Mouse (Mus musculus) spleen, adult 18-20 months (tissue): ENCODE measurements around the gene Scn11a.

Experiments used
- DNase-seq, 2 experiments: peaks; one replicate each; pipeline ENCODE4 v3.0.0; 2022; ENCODE audit warnings: mixed read lengths in 2 of 2

Scn11a gene

GRCm38 (mm10) chr9:119795254-119795912 is 29.9 kb downstream of the Scn11a start:
- DNase-seq = no peak

- no peak for DNase-seq
Observed at GRCm38 (mm10) chr9:119794470-119794869, 30.8 kb downstream of the Scn11a start.

- DNase-seq = no peak
Observed at GRCm38 (mm10) chr9:119792505-119792904, 32.8 kb downstream of the Scn11a start.

GRCm38 (mm10) chr9:119780901-119781300 is 44.4 kb downstream of the Scn11a start:
- DNase-seq = no peak

DNA sequence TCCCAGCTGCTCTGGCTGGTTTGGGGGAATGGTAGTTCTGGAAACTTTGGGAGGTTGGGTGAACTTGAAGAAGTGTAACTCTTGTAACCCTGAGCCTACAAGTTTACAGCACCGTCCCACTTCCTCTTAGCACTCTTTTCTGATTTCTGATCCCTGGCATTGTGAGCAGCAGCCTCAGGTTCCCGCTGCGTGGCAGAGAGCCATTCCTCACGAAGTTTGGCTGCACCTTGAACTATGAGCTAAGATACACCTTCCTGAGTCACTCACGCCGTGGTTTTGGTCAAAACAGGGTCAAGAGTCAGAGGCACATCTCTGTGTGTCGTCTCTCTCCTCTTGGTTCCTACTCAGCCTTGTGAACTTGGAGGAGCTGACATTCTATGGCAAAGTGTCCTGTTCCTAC is 48.6 kb downstream of the Scn11a start:
- no peak for DNase-seq

DNA sequence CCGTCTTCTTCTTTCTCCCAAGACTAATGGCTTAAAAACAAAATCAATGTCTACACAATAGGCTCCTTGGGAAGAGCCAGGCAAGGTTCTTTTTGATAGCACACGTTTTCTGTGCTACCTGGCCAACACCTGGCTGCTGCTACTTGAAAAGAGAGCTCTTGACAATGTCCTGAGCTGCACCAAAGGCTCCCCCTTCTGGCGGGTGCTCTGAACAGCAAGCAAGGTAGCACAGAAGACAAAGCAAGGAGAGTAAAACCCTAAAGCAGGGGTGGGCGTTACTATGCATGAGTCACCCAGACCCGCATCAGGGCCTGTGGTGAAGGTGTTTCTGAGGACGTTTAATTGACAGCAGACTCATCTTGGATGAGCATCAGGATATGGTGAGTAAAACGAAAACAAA is 56.7 kb downstream of the Scn11a start:
- DNase-seq = peak in 1 of 2 experiments; percentile 31

DNA sequence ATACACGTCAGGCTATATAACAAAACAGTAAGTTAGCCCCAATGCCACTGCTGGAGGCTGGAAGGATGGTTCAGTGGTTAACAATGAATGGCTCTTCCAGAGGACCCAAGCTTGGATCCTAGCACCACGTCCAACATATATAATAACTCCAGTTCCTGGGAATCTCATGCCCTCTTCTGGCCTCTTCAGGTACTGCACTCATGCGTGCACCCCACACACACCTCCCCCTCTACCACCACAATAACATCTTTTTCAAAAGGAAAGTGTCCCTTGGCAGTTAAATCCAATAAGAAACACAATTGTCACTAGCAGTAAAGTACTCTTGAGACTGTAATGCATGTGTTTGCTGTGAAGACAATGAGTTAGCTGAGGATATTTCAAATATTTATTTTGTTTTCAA is 65.0 kb downstream of the Scn11a start:
- no peak for DNase-seq

GRCm38 (mm10) chr9:119759457-119759856 is 65.8 kb downstream of the Scn11a start:
- DNase-seq = no peak

DNA sequence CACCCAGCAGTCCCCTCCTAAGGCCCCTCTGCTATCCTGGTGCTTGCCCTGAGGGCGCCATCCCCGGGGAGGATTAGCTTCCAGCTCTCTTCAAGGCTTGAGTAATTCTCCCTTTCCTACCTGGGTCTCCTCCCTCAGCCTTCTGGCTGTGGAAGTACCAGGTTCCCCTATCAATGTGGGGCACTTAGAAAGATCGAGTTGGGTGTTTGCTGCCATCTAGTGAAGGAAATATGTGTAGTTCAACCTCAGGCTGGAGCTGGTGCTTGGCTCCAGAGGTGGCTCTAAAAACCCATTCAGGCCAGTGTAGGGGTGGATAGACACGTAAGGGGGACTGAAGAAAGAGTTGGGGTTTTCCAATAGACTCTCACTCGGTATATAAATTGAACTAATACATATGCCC is 73.7 kb downstream of the Scn11a start:
- DNase-seq = no peak

DNA sequence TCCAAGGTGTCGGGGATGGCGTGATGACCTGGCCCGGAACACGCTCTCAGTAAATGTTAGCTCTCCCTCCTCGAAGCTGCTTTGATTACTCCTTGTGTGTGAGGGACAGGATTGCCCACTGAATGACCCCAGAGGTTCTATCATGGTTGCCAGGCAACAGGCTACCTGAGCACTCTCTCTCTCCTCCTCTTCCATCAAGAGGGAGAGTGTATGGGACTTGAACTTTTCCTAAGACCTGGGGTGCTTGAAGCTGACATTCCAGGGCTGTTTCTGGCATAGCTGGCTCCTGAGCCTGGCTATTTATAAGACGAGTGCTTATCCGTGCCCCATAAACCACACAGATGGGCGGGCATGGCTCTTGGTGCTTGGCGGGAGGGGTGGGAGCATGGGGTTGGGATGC is 76.1 kb downstream of the Scn11a start:
- no peak for DNase-seq

DNA sequence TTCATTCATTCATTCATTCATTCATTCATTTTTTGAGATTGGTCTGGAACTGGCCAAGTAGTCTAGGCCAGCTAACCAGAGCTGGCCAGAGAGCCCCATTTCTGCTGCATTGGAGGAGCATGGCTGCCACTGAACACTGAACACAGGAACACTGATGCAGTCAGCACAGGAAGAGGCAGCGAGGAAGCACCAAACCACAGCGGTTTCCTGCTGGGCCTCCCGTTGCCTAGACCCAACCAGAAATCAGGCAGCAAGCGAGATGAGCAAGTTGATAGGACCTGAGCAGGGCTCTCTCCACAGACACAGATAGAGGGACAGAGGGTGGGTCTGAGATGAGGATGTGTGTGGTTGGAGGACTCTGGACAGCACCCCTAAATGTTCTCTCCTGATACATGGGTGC is 81.4 kb downstream of the Scn11a start:
- peak; percentile 37 to 42 for DNase-seq

GRCm38 (mm10) chr9:119743312-119743711 is 81.9 kb downstream of the Scn11a start:
- no peak for DNase-seq

DNA sequence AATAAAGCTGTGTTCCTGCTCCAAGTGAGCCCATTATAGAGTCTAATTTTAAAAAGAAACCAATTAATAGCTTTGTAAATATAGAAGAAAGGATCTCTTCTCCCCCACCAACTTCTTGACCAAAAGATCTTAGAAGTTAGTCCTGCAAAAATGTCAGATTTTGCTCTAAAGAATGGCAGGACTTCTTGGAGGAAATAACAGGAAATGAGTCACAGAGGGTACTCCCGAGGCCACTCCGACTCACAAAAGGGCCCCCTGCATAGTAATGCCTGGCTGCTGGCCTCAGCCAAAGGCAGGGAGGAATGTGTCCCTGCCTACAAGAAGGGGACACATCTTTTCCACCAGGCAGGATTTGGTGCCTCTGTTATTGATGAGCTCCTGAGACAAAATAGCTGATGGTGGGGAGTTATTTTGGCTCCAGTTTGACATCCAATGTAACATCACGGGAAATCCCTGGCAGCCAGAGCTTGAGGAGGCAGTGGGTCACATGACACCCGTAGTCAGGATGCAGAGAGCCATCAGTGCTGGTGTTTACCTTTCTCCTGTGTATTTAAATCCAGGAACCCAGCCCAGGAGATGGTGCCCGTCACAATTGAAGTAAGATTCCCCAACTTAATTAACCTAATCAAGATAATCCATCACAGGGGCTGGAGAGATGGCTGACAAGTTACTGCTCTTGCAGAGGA is 84.0 kb downstream of the Scn11a start:
- DNase-seq = no peak

- no peak for DNase-seq
Observed at GRCm38 (mm10) chr9:119728412-119729097, 96.7 kb downstream of the Scn11a start.

- DNase-seq = no peak
Observed at GRCm38 (mm10) chr9:119726990-119727389, 98.3 kb downstream of the Scn11a start.

GRCm38 (mm10) chr9:119725293-119725862 is 99.9 kb downstream of the Scn11a start:
- DNase-seq = no peak

GRCm38 (mm10) chr9:119719222-119719621 is 106.0 kb downstream of the Scn11a start, which contains the start of gene Scn10a:
Scn10a (minus strand) TSS chr9:119719322.
- DNase-seq = no peak

DNA sequence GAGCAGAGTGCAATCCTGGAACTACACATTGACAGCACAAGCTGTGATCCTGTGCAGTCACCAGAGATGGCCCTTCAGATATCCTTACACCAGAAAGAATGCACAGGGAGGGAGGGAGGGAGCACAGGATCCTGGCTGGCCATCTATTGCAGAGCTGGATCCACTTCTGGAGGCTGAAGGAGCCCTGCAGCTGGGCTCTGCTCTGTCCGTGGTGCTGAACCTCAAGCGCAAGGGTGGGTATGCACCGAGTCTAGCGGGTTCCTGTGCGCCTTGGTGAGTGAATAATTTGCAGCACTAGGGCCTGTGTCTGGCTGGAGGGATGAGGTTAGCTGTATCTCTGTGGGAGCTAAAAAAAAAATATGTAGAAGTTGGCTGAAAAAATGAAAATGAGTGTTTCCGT is 118.6 kb downstream of the Scn11a start:
- no peak for DNase-seq
